Mouse (Mus musculus): ENCODE data around the gene Dusp11. TPM values are rescaled to one million over a fixed set of nuclear protein-coding genes. Genes with fewer than 3 reads are reported as not detected.
"Not testable (repeated sequence)": the region's sequence is repeated elsewhere in the genome, so short reads cannot be mapped to it uniquely, and the experiment has no call there.

The Dusp11 gene
- total and polyA plus RNA-seq, 3 experiments: 26.0 to 41.8 (median 38.0) TPM

DNA sequence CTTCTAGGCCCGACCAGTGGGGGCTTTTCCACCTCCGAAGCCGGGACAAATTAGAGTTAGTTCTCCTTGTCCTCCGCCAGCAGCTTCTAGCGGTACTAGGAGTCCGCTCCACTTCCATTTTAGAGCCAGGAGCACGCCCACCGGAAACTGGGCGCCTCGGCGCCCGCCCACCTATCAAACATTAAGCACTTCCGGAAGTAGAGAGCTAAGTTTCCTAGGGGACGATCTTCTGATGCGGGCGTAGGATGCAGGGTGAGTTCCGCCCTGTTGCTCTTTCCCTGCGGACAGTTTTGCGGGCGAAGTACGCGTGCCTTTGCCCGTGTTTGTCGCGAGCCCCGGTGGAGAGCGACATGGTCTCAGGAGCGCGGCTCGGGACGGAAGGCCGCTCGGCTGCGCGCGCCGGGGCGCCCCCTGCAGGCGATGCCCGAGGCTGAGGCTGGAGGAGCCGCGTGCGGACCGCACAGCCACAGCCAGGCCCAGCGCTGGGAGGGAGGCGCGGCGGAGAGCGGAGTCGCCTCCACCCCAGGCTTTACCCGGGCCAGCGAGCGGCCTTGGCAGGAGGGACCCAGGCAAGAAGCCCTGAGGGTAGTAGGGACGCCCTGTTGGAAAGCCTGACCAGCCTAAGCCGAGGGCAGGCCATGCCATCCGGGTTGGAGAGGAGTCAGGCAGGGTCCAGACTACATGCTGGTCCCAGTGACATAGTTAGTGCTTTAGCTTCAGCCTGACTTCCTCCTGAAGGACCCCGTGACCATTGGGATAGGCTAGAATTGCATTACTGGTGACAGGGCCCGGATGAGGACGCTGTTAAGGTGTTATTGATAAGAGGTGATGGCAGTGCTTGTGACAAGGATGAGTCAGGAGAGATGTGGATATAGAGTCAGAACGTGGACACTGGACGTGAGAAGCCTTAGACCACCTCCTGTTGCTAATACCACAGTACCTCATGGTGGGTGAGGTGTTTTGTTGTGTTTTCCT, 45.6 kb downstream of the Dusp11 start, which contains the start of gene Nat8f1:
Nat8f1 (minus strand) TSS at position 149 of the 975 bp plus-strand sequence.
- H3K4me1 ChIP-seq (ENCODE audit: control insufficient read depth, insufficient read depth, low read length); H3K79me2 ChIP-seq (replicated peaks; ENCODE audit: control insufficient read depth, insufficient read depth, low read length); H3K36me3 ChIP-seq (ENCODE audit: control insufficient read depth, insufficient read depth, low read length); H3K27me3 ChIP-seq (ENCODE audit: control insufficient read depth, insufficient read depth, low read length): not testable (repeated sequence)
- WGBS: under 1% methylated on average over 61 of the region's 61 CpGs
- peak; percentile 91 to 92 for DNase-seq
- TF ChIP-seq POLR2A (IDR thresholded peaks at IDR 0.05; ENCODE audit: insufficient read depth, low read depth, low read length) (peak; percentile 61), CTCF (IDR thresholded peaks at IDR 0.05) (peak; percentile 77)
- H3K9ac ChIP-seq (ENCODE audit: low read depth, low read length): peak within 1 kb of the TSS; percentile 85
- H3K4me3 ChIP-seq: peak within 1 kb of the TSS; percentile 82
- intact Hi-C loops (cut with DNase I): loop anchor here (5.0 to 10.0 kb wide), 2 partner anchors 46 to 461 kb away; partner anchors contain the start of genes Cct7, Dusp11 and Pradc1
- H3K27ac ChIP-seq: peak within 1 kb of the TSS; percentile 91

DNA sequence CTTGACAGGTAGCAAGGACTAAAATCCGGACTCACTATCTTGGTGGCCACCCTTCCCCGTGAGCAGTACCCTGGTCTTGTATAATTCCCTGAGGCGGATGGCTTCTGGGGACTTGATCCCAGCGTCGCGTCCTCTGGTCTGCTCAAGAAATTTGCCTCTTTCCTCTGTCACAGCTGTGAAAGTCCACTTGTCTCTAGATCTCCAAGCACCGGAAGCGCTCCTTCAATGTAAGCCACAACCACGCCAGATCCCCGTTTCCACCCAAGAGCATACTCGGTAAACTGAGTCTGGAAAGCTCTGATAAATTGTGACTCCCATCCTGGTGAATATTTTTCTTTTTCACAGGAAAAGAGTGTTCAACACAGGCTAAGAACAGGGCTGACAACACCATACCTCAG, 46.3 kb downstream of the Dusp11 start:
- H3K36me3 ChIP-seq (ENCODE audit: control insufficient read depth, insufficient read depth, low read length): peaks cover 3% of the 10 kb centered on the region; the same call in 1 of the 2 replicates
- TF ChIP-seq CTCF (IDR thresholded peaks at IDR 0.05) (no peak), EP300 (IDR thresholded peaks at IDR 0.05; ENCODE audit: insufficient read depth, low read depth, low read length) (no peak), POLR2A (IDR thresholded peaks at IDR 0.05; ENCODE audit: insufficient read depth, low read depth, low read length) (no peak)
- H3K79me2 ChIP-seq (replicated peaks; ENCODE audit: control insufficient read depth, insufficient read depth, low read length): no peaks in the 10 kb centered on the region
- peak overlapping the region; percentile 71 for H3K9ac ChIP-seq (ENCODE audit: low read depth, low read length)
- H3K4me1 ChIP-seq (ENCODE audit: control insufficient read depth, insufficient read depth, low read length): peaks cover 4% of the 10 kb centered on the region
- intact Hi-C loops (cut with DNase I): loop anchor here (5.0 to 10.0 kb wide), 2 partner anchors 47 to 460 kb away; partner anchors contain the start of genes Cct7, Dusp11 and Pradc1
- H3K27me3 ChIP-seq (ENCODE audit: control insufficient read depth, insufficient read depth, low read length): no peaks in the 10 kb centered on the region
- WGBS: 2% methylated on average over 11 of the region's 11 CpGs
- H3K27ac ChIP-seq: peak overlapping the region; percentile 91
- peak overlapping the region; percentile 82 for H3K4me3 ChIP-seq
- DNase-seq: no peak

DNA sequence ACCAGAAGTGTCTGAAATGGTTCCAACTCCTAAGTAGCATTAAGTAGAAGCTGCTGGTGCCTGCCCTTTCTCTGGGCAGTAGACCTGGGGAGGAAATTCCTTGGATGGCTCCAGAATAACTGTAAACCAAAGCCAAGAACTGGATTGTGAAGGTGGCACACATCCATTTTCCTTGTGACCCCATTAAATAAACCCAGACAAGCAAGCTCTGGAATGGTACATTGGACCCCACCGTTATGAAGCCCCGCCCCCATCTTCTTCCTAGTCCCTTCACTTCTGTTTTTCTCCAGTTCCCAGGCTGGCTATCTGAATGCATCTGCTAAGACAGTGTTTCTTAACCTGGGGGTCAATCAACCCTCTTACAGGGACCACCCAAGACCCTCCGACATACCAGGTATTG, 49.9 kb downstream of the Dusp11 start, which contains the start of gene Tprkb:
Tprkb (plus strand) TSS at position 279 of the 400 bp plus-strand sequence.
- intact Hi-C loops (cut with DNase I): loop anchor here (10.0 kb wide), 1 partner anchor 457 kb away; the partner anchor contains the start of genes Cct7 and Pradc1
- peaks cover 6% of the 10 kb centered on the region for H3K4me1 ChIP-seq (ENCODE audit: control insufficient read depth, insufficient read depth, low read length)
- peaks cover 3% of the 10 kb centered on the region; the same call in 1 of the 2 replicates for H3K36me3 ChIP-seq (ENCODE audit: control insufficient read depth, insufficient read depth, low read length)
- no peaks in the 10 kb centered on the region for H3K27me3 ChIP-seq (ENCODE audit: control insufficient read depth, insufficient read depth, low read length)
- no peaks in the 10 kb centered on the region for H3K79me2 ChIP-seq (replicated peaks; ENCODE audit: control insufficient read depth, insufficient read depth, low read length)
- WGBS: 78% methylated on average over 3 of the region's 3 CpGs
- no peak for TF ChIP-seq EP300 (IDR thresholded peaks at IDR 0.05; ENCODE audit: insufficient read depth, low read depth, low read length)
- no peak for TF ChIP-seq POLR2A (IDR thresholded peaks at IDR 0.05; ENCODE audit: insufficient read depth, low read depth, low read length)
- TF ChIP-seq CTCF (IDR thresholded peaks at IDR 0.05): no peak
- no peak within 1 kb of the TSS for H3K4me3 ChIP-seq
- H3K27ac ChIP-seq: no peak within 1 kb of the TSS
- no peak within 1 kb of the TSS for H3K9ac ChIP-seq (ENCODE audit: low read depth, low read length)
- no peak for DNase-seq

DNA sequence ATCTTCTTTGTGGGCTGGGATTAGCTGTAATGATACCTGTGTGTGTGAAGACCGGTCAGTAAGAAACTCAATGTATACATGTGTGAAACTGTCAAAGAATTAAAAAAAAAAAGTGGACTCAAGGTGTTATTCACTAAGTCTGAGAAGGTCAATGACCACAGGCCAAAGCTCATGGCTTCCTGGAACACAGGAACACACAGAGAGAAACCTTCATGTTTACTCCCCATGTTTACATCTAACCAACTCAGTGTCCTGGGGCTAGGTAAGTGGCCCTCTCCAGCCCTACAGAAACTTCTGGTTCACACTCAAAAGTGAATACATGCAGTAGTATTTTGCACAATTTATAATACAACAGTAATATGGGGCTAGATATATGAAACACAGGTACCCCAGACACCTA, 51.8 kb downstream of the Dusp11 start:
- H3K36me3 ChIP-seq (ENCODE audit: control insufficient read depth, insufficient read depth, low read length): peaks cover under 1% of the 10 kb centered on the region; the same call in 1 of the 2 replicates
- intact Hi-C loops (cut with DNase I): loop anchor here (5.0 to 10.0 kb wide), 2 partner anchors 322 to 455 kb away; partner anchors contain the start of genes Alms1, Cct7 and Pradc1
- no peak overlapping the region for H3K27ac ChIP-seq
- TF ChIP-seq POLR2A (IDR thresholded peaks at IDR 0.05; ENCODE audit: insufficient read depth, low read depth, low read length) (no peak), CTCF (IDR thresholded peaks at IDR 0.05) (no peak), EP300 (IDR thresholded peaks at IDR 0.05; ENCODE audit: insufficient read depth, low read depth, low read length) (no peak)
- no peak overlapping the region for H3K4me3 ChIP-seq
- no peaks in the 10 kb centered on the region for H3K27me3 ChIP-seq (ENCODE audit: control insufficient read depth, insufficient read depth, low read length)
- WGBS: 92% methylated on average over 1 of the region's 1 CpGs
- H3K4me1 ChIP-seq (ENCODE audit: control insufficient read depth, insufficient read depth, low read length): peaks cover 2% of the 10 kb centered on the region; the same call in 1 of the 2 replicates
- DNase-seq: no peak
- no peaks in the 10 kb centered on the region for H3K79me2 ChIP-seq (replicated peaks; ENCODE audit: control insufficient read depth, insufficient read depth, low read length)
- no peak overlapping the region for H3K9ac ChIP-seq (ENCODE audit: low read depth, low read length)

DNA sequence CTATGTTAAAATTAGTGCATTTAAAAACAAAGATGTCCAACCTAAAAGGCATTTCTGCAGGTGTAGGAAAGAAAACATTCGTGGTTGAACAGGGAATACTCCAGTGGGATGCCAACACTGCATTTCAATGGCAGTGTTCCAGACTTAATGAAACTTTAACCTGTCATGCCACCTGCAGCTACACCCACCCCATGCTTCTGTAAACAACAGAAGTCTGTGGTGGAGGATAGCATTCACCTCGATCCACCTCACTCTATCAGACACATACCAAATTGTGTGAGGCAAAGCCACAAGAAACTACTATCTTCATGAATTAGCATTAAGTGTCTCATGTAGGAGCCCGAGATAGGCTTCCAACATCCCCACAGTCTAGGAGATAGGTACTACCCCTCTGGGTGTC, 53.1 kb downstream of the Dusp11 start:
- no peaks in the 10 kb centered on the region for H3K36me3 ChIP-seq (ENCODE audit: control insufficient read depth, insufficient read depth, low read length)
- intact Hi-C loops (cut with DNase I): loop anchor here (5.0 kb wide), 1 partner anchor 321 kb away; the partner anchor contains the start of gene Alms1
- no peaks in the 10 kb centered on the region for H3K27me3 ChIP-seq (ENCODE audit: control insufficient read depth, insufficient read depth, low read length)
- H3K79me2 ChIP-seq (replicated peaks; ENCODE audit: control insufficient read depth, insufficient read depth, low read length): no peaks in the 10 kb centered on the region
- no peak overlapping the region for H3K9ac ChIP-seq (ENCODE audit: low read depth, low read length)
- no peak for TF ChIP-seq EP300 (IDR thresholded peaks at IDR 0.05; ENCODE audit: insufficient read depth, low read depth, low read length)
- TF ChIP-seq CTCF (IDR thresholded peaks at IDR 0.05): no peak
- no peak for TF ChIP-seq POLR2A (IDR thresholded peaks at IDR 0.05; ENCODE audit: insufficient read depth, low read depth, low read length)
- peaks cover 2% of the 10 kb centered on the region; the same call in 1 of the 2 replicates for H3K4me1 ChIP-seq (ENCODE audit: control insufficient read depth, insufficient read depth, low read length)
- WGBS: 72% methylated on average over 3 of the region's 3 CpGs
- no peak overlapping the region for H3K27ac ChIP-seq
- DNase-seq: no peak
- H3K4me3 ChIP-seq: no peak overlapping the region

DNA sequence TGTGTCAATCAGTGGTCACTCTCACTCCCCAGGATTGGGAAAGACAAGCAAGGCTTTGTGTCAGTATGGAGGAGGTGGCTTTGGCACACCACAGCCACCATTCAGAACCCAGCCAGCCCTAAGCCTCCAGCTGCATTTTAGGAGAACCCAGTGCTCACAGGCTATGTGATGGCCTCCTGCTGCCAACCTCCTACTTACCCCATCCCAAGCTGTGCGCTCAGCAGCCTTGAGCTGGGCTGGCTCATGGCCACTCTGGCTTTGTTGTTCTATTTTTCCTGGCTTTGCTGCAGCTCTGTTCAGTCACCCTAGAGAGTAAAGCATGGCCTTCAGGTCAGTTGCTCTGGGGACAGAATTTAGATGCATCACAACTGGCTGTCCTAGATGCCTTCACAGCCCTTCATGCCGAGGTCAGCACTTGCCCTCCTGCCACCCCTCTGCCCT, 54.5 kb downstream of the Dusp11 start:
- H3K27me3 ChIP-seq (ENCODE audit: control insufficient read depth, insufficient read depth, low read length); H3K27ac ChIP-seq; H3K4me1 ChIP-seq (ENCODE audit: control insufficient read depth, insufficient read depth, low read length); H3K4me3 ChIP-seq; H3K36me3 ChIP-seq (ENCODE audit: control insufficient read depth, insufficient read depth, low read length); H3K9ac ChIP-seq (ENCODE audit: low read depth, low read length); H3K79me2 ChIP-seq (replicated peaks; ENCODE audit: control insufficient read depth, insufficient read depth, low read length): not testable (repeated sequence)
- WGBS: 40% methylated on average over 2 of the region's 2 CpGs
- DNase-seq: peak in 1 of 2 experiments; percentile 31
- intact Hi-C loops (cut with DNase I): loop anchor here (5.0 kb wide), 1 partner anchor 320 kb away; the partner anchor contains the start of gene Alms1
